Mouse (Mus musculus): ENCODE results near the gene Pigq.

Gene Pigq

GRCm38 (mm10) chr17:25957586-25958051 is 12.9 kb upstream of the Pigq start:
- DNase-seq = no peak

- DNase-seq = no peak
These were observed 11.9 kb upstream of the Pigq start for GRCm38 (mm10) chr17:25956631-25957030.

GRCm38 (mm10) chr17:25956201-25956600 is 11.5 kb upstream of the Pigq start:
- DNase-seq = no peak

GRCm38 (mm10) chr17:25955736-25956135 is 11.0 kb upstream of the Pigq start:
- DNase-seq = no peak

- DNase-seq = no peak
These were observed 9.9 kb upstream of the Pigq start for GRCm38 (mm10) chr17:25954671-25955070.

- no peak for DNase-seq
These were observed 8.4 kb upstream of the Pigq start for GRCm38 (mm10) chr17:25953161-25953560.

GRCm38 (mm10) chr17:25951803-25952623 is 7.3 kb upstream of the Pigq start, which contains the start of gene A930017K11Rik:
TSS of gene A930017K11Rik (minus strand) at chr17:25952565.
- DNase-seq = peak; percentile 26

- DNase-seq = peak; percentile 14
These were observed 6.6 kb upstream of the Pigq start for GRCm38 (mm10) chr17:25951225-25951802.

GRCm38 (mm10) chr17:25950706-25951105 is 6.0 kb upstream of the Pigq start:
- DNase-seq = no peak

GRCm38 (mm10) chr17:25949981-25950380 is 5.2 kb upstream of the Pigq start:
- DNase-seq = no peak

- DNase-seq = no peak
These were observed 3.3 kb upstream of the Pigq start for GRCm38 (mm10) chr17:25948051-25948450.

- DNase-seq = no peak
These were observed 2.8 kb upstream of the Pigq start for GRCm38 (mm10) chr17:25947576-25947975.

GRCm38 (mm10) chr17:25946891-25947290 is 2.2 kb upstream of the Pigq start:
- DNase-seq = no peak

- DNase-seq = no peak
These were observed 1.6 kb upstream of the Pigq start for GRCm38 (mm10) chr17:25946349-25946748.

- DNase-seq = no peak
These were observed 900 bp upstream of the Pigq start for GRCm38 (mm10) chr17:25945517-25946155.

GRCm38 (mm10) chr17:25943769-25944168 is 967 bp downstream of the Pigq start:
- DNase-seq = no peak

GRCm38 (mm10) chr17:25943221-25943620 is 1.5 kb downstream of the Pigq start:
- DNase-seq = no peak

- no peak for DNase-seq
These were observed 2.1 kb downstream of the Pigq start for GRCm38 (mm10) chr17:25942597-25943151.

- DNase-seq = peak; percentile 85
These were observed 3.1 kb downstream of the Pigq start for GRCm38 (mm10) chr17:25941511-25942241.

GRCm38 (mm10) chr17:25934526-25934925 is 10.2 kb downstream of the Pigq start:
- no peak for DNase-seq

GRCm38 (mm10) chr17:25925348-25925747 is 19.4 kb downstream of the Pigq start:
- no peak for DNase-seq

GRCm38 (mm10) chr17:25922120-25922519 is 22.6 kb downstream of the Pigq start:
- no peak for DNase-seq

Measured in thymus, postnatal 4 days (tissue).